ENCODE assay signal across 9 mouse cellular contexts in genomic region chr2:70567071-70567681, GRCm38 (mm10). TPM values are rescaled to one million over a fixed set of nuclear protein-coding genes. Genes with fewer than 3 reads are reported as not detected.
DNase-seq lines count a peak whose midpoint lies in the region; ATAC-seq lines count a peak whose summit lies in the region.
"Had no signal": no experiment of that assay in that cellular context is flagged by ENCODE, and none has a peak within 500 bp of the region (broad histone marks: within the 10 kb centered on the region; RNA-seq: fewer than 3 reads in every experiment).

No protein-coding gene starts in this region.

- H3K4me2 ChIP-seq in embryonic facial prominence, embryonic 15.5 days (replicated peaks): peak overlapping the region; percentile 21; the same call in 1 of the 2 replicates
- peak overlapping the region; percentile 57 for H3K4me2 ChIP-seq in liver, embryonic 11.5 days
- H3K4me2 ChIP-seq in neural tube, embryonic 15.5 days: peak overlapping the region; percentile 60

- H3K27me3 ChIP-seq in embryonic facial prominence, embryonic 15.5 days: peaks cover 96% of the 10 kb centered on the region
- peaks cover 92% of the 10 kb centered on the region for H3K27me3 ChIP-seq in liver, embryonic 11.5 days (replicated peaks; ENCODE audit: control insufficient read depth, insufficient read depth, low read length)
- peaks cover 61% of the 10 kb centered on the region for H3K27me3 ChIP-seq in neural tube, embryonic 15.5 days (replicated peaks)

- no peak overlapping the region for H3K9ac ChIP-seq in embryonic facial prominence, embryonic 15.5 days
- H3K9ac ChIP-seq in liver, embryonic 11.5 days (ENCODE audit: low read depth, low read length): no peak overlapping the region
- peak overlapping the region; percentile 61 for H3K9ac ChIP-seq in neural tube, embryonic 15.5 days (replicated peaks)

- DNase-seq in adrenal gland, adult (ENCODE audit: inconsistent age in 2 of 2, low spot score in 1 of 2): peak; percentile 65 to 89
- no peak for DNase-seq in adrenal gland, adult 8-10 months
- peak; percentile 19 for DNase-seq in NIH3T3 (ENCODE audit: low read depth)
- DNase-seq in induced T-regulatory cell, adult 2 months (ENCODE audit: low read depth): peak; percentile 50
- DNase-seq in liver, embryonic 11.5 days (ENCODE audit: low spot score): peak; percentile 50

- no peak overlapping the region for H3K27ac ChIP-seq in embryonic facial prominence, embryonic 15.5 days (replicated peaks)
- no peak overlapping the region for H3K27ac ChIP-seq in liver, embryonic 11.5 days (ENCODE audit: low read depth, low read length)
- peak overlapping the region; percentile 90 for H3K27ac ChIP-seq in neural tube, embryonic 15.5 days (replicated peaks)

- WGBS in embryonic facial prominence, embryonic 15.5 days: 7% methylated on average over 23 of the region's 23 CpGs
- WGBS in liver, embryonic 11.5 days: 6% methylated on average over 23 of the region's 23 CpGs
- WGBS in neural tube, embryonic 15.5 days: 5% methylated on average over 23 of the region's 23 CpGs

- H3K4me3 ChIP-seq in embryonic facial prominence, embryonic 15.5 days (replicated peaks): no peak overlapping the region
- peak overlapping the region; percentile 22; the same call in 1 of the 2 replicates for H3K4me3 ChIP-seq in liver, embryonic 11.5 days (ENCODE audit: low read depth, low read length)
- peak overlapping the region; percentile 50 for H3K4me3 ChIP-seq in neural tube, embryonic 15.5 days (replicated peaks)
- H3K4me3 ChIP-seq: erythroblast, embryonic 14.5 days had no signal

- H3K9me3 ChIP-seq in embryonic facial prominence, embryonic 15.5 days (replicated peaks): no peaks in the 10 kb centered on the region
- H3K9me3 ChIP-seq in liver, embryonic 11.5 days (ENCODE audit: control insufficient read depth, low read length): no peaks in the 10 kb centered on the region
- no peaks in the 10 kb centered on the region for H3K9me3 ChIP-seq in neural tube, embryonic 15.5 days (replicated peaks)

- H3K4me1 ChIP-seq in embryonic facial prominence, embryonic 15.5 days: peaks cover 62% of the 10 kb centered on the region
- peaks cover 13% of the 10 kb centered on the region for H3K4me1 ChIP-seq in liver, embryonic 11.5 days (replicated peaks; ENCODE audit: control insufficient read depth, insufficient read depth, low read length)
- H3K4me1 ChIP-seq in neural tube, embryonic 15.5 days: peaks cover 55% of the 10 kb centered on the region

- ATAC-seq in embryonic facial prominence, embryonic 15.5 days (ENCODE audit: insufficient number of reproducible peaks, low FRiP score, low TSS enrichment, low read depth): no peak
- no peak for ATAC-seq in liver, embryonic 11.5 days (replicated peaks; ENCODE audit: low FRiP score)
- ATAC-seq in neural tube, embryonic 15.5 days (ENCODE audit: low FRiP score): peak; percentile 19; the same call in 1 of the 2 replicates
- no peak for ATAC-seq in erythroblast, adult 5-6 weeks (replicated peaks; ENCODE audit: low FRiP score, poor library complexity, severe bottlenecking)

- H3K36me3 ChIP-seq in embryonic facial prominence, embryonic 15.5 days: no peaks in the 10 kb centered on the region
- no peaks in the 10 kb centered on the region for H3K36me3 ChIP-seq in liver, embryonic 11.5 days (ENCODE audit: control insufficient read depth, insufficient read depth, low read length)
- H3K36me3 ChIP-seq in neural tube, embryonic 15.5 days: no peaks in the 10 kb centered on the region

RNA-seq across cellular contexts. Expression of gene Gad1, which starts 14.3 kb away (rescaled TPM):
- total RNA-seq in adrenal gland, adult 8-10 months (2022): 10 to 100 TPM; 12.4 to 20.9 (median 15.5) TPM
- polyA plus RNA-seq in embryonic facial prominence, embryonic 15.5 days (2015; fragmentation: Nextera tagmentation; extraction: Ambion mirVana): 0.71 and 0.81 TPM in 2 replicates
- 0.19 and 0.43 TPM in 2 replicates for polyA plus RNA-seq in liver, embryonic 11.5 days (2014; fragmentation: Nextera tagmentation; extraction: Ambion mirVana)
- 84.0 and 96.5 TPM in 2 replicates for polyA plus RNA-seq in neural tube, embryonic 15.5 days (2015; fragmentation: Nextera tagmentation; extraction: Ambion mirVana)
- total RNA-seq in erythroblast, adult 5-6 weeks (2015; ENCODE audit: low replicate concordance): not detected in 2 replicates
- not detected in 2 replicates for total RNA-seq in erythroblast, adult 5-6 weeks (2017; ENCODE audit: low replicate concordance)
- polyA plus RNA-seq: erythroblast, embryonic 14.5 days had no signal

RNA-seq across cellular contexts. Expression of gene Erich2, which starts 58.6 kb away (rescaled TPM):
- under 1 TPM; 0.28 to 0.68 (median 0.38) TPM for total RNA-seq in adrenal gland, adult 8-10 months (2022)
- 7.2 and 11.0 TPM in 2 replicates for polyA plus RNA-seq in embryonic facial prominence, embryonic 15.5 days (2015; fragmentation: Nextera tagmentation; extraction: Ambion mirVana)
- polyA plus RNA-seq in liver, embryonic 11.5 days (2014; fragmentation: Nextera tagmentation; extraction: Ambion mirVana): not detected in 2 replicates
- 0.92 and 2.1 TPM in 2 replicates for polyA plus RNA-seq in neural tube, embryonic 15.5 days (2015; fragmentation: Nextera tagmentation; extraction: Ambion mirVana)
- total RNA-seq in erythroblast, adult 5-6 weeks (2015; ENCODE audit: low replicate concordance): not detected in 2 replicates
- 0.60 TPM in 1 of 2 replicates, not detected in the other for total RNA-seq in erythroblast, adult 5-6 weeks (2017; ENCODE audit: low replicate concordance)
- polyA plus RNA-seq: erythroblast, embryonic 14.5 days had no signal

Comparison
In these comparisons a context has a peak if more than half of its experiments do, and no peak if none do; other contexts are left out.
1. RNA of gene Gad1, which starts 14.3 kb away (polyA plus RNA-seq): 84.0 to 96.5 TPM in neural tube, embryonic 15.5 days; 0.71 to 0.81 TPM in embryonic facial prominence, embryonic 15.5 days and 0.19 to 0.43 TPM in liver, embryonic 11.5 days; every median in the first group is over 10 times any median in the second.
2. Peak in every context shown above with its lines, with median percentiles within 50 percentile points of each other: H3K4me2 ChIP-seq.